Mouse (Mus musculus): ENCODE results near the gene Fras1. TPM values are rescaled to one million over a fixed set of nuclear protein-coding genes. Genes with fewer than 3 reads are reported as not detected.

Gene Fras1
- polyA plus RNA-seq, 1 experiment from 2014 or later = 4.2 TPM

- H3K27me3 ChIP-seq (ENCODE audit: control insufficient read depth, insufficient read depth, low read depth, low read length) = no peaks in the 10 kb centered on the region
- no peak overlapping the region for H3K4me3 ChIP-seq (ENCODE audit: low read depth, low read length)
- no peak for ATAC-seq
- H3K9ac ChIP-seq (ENCODE audit: low read depth, low read length) = no peak overlapping the region
- no peaks in the 10 kb centered on the region for H3K9me3 ChIP-seq (replicated peaks; ENCODE audit: control insufficient read depth, low read length, poor library complexity, severe bottlenecking)
- no peaks in the 10 kb centered on the region for H3K4me1 ChIP-seq (ENCODE audit: control insufficient read depth, insufficient read depth, low read length)
- H3K4me2 ChIP-seq (ENCODE audit: low read length) = no peak overlapping the region
- no peak overlapping the region for H3K27ac ChIP-seq (ENCODE audit: low read length)
- H3K36me3 ChIP-seq (ENCODE audit: control insufficient read depth, insufficient read depth, low read length) = no peaks in the 10 kb centered on the region
These were observed 6.5 kb upstream of the Fras1 start for GRCm38 (mm10) chr5:96367260-96367659.

- Histone ChIP-seq H3K27me3 (ENCODE audit: control insufficient read depth, insufficient read depth, low read depth, low read length) (no peaks in the 10 kb centered on the region), H3K4me1 (ENCODE audit: control insufficient read depth, insufficient read depth, low read length) (peaks cover 15% of the 10 kb centered on the region), H3K36me3 (ENCODE audit: control insufficient read depth, insufficient read depth, low read length) (no peaks in the 10 kb centered on the region), H3K4me3 (ENCODE audit: low read depth, low read length) (peak overlapping the region; percentile 68), H3K9ac (ENCODE audit: low read depth, low read length) (peak overlapping the region; percentile 67), H3K27ac (ENCODE audit: low read length) (peak overlapping the region; percentile 57; the same call in 1 of the 2 replicates), H3K4me2 (ENCODE audit: low read length) (peak overlapping the region; percentile 96), H3K9me3 (replicated peaks; ENCODE audit: control insufficient read depth, low read length, poor library complexity, severe bottlenecking) (no peaks in the 10 kb centered on the region)
- no peak; the same call in none of the 2 replicates for ATAC-seq
- 31% methylated on average over 6 of the region's 6 CpGs for WGBS
These were observed 649 bp upstream of the Fras1 start for GRCm38 (mm10) chr5:96373106-96373505.

GRCm38 (mm10) chr5:96373986-96374901 is 489 bp downstream of the Fras1 start:
- H3K9me3 ChIP-seq (replicated peaks; ENCODE audit: control insufficient read depth, low read length, poor library complexity, severe bottlenecking) = no peaks in the 10 kb centered on the region
- peak overlapping the region; percentile 68 for H3K4me3 ChIP-seq (ENCODE audit: low read depth, low read length)
- peaks cover 15% of the 10 kb centered on the region for H3K4me1 ChIP-seq (ENCODE audit: control insufficient read depth, insufficient read depth, low read length)
- peak; percentile 91 for ATAC-seq
- under 1% methylated on average over 73 of the region's 84 CpGs for WGBS
- H3K27ac ChIP-seq (ENCODE audit: low read length) = peak overlapping the region; percentile 60
- peak overlapping the region; percentile 67 for H3K9ac ChIP-seq (ENCODE audit: low read depth, low read length)
- no peaks in the 10 kb centered on the region for H3K36me3 ChIP-seq (ENCODE audit: control insufficient read depth, insufficient read depth, low read length)
- peak overlapping the region; percentile 96 for H3K4me2 ChIP-seq (ENCODE audit: low read length)
- H3K27me3 ChIP-seq (ENCODE audit: control insufficient read depth, insufficient read depth, low read depth, low read length) = no peaks in the 10 kb centered on the region

- Histone ChIP-seq H3K4me1 (ENCODE audit: control insufficient read depth, insufficient read depth, low read length) (peaks cover 15% of the 10 kb centered on the region), H3K27ac (ENCODE audit: low read length) (no peak overlapping the region), H3K27me3 (ENCODE audit: control insufficient read depth, insufficient read depth, low read depth, low read length) (no peaks in the 10 kb centered on the region), H3K4me3 (ENCODE audit: low read depth, low read length) (peak overlapping the region; percentile 68), H3K9ac (ENCODE audit: low read depth, low read length) (peak overlapping the region; percentile 22), H3K36me3 (ENCODE audit: control insufficient read depth, insufficient read depth, low read length) (no peaks in the 10 kb centered on the region), H3K4me2 (ENCODE audit: low read length) (peak overlapping the region; percentile 96), H3K9me3 (replicated peaks; ENCODE audit: control insufficient read depth, low read length, poor library complexity, severe bottlenecking) (no peaks in the 10 kb centered on the region)
- WGBS = 0% methylated on average over 7 of the region's 17 CpGs
- ATAC-seq = no peak
These were observed 1.7 kb downstream of the Fras1 start for GRCm38 (mm10) chr5:96375391-96375831.

GRCm38 (mm10) chr5:96376216-96376615 is 2.5 kb downstream of the Fras1 start:
- Histone ChIP-seq H3K27me3 (ENCODE audit: control insufficient read depth, insufficient read depth, low read depth, low read length) (no peaks in the 10 kb centered on the region), H3K4me1 (ENCODE audit: control insufficient read depth, insufficient read depth, low read length) (peaks cover 15% of the 10 kb centered on the region), H3K9ac (ENCODE audit: low read depth, low read length) (no peak overlapping the region), H3K4me3 (ENCODE audit: low read depth, low read length) (no peak overlapping the region), H3K9me3 (replicated peaks; ENCODE audit: control insufficient read depth, low read length, poor library complexity, severe bottlenecking) (no peaks in the 10 kb centered on the region), H3K4me2 (ENCODE audit: low read length) (peak overlapping the region; percentile 96; the same call in 1 of the 2 replicates), H3K27ac (ENCODE audit: low read length) (no peak overlapping the region), H3K36me3 (ENCODE audit: control insufficient read depth, insufficient read depth, low read length) (no peaks in the 10 kb centered on the region)
- ATAC-seq = no peak
- 58% methylated on average over 4 of the region's 4 CpGs for WGBS

- Histone ChIP-seq H3K9ac (ENCODE audit: low read depth, low read length) (no peak overlapping the region), H3K9me3 (replicated peaks; ENCODE audit: control insufficient read depth, low read length, poor library complexity, severe bottlenecking) (no peaks in the 10 kb centered on the region), H3K27ac (ENCODE audit: low read length) (no peak overlapping the region), H3K4me2 (ENCODE audit: low read length) (0 out of 2 replicates have a peak overlapping the region, but pooled peaks have one; percentile 5), H3K27me3 (ENCODE audit: control insufficient read depth, insufficient read depth, low read depth, low read length) (no peaks in the 10 kb centered on the region), H3K36me3 (ENCODE audit: control insufficient read depth, insufficient read depth, low read length) (no peaks in the 10 kb centered on the region), H3K4me1 (ENCODE audit: control insufficient read depth, insufficient read depth, low read length) (peaks cover 2% of the 10 kb centered on the region; the same call in 1 of the 2 replicates), H3K4me3 (ENCODE audit: low read depth, low read length) (no peak overlapping the region)
- WGBS = 28% methylated on average over 15 of the region's 15 CpGs
- peak; percentile 64 for ATAC-seq
These were observed 12.6 kb downstream of the Fras1 start for GRCm38 (mm10) chr5:96386138-96386933.

GRCm38 (mm10) chr5:96388306-96388705 is 14.6 kb downstream of the Fras1 start:
- Histone ChIP-seq H3K4me1 (ENCODE audit: control insufficient read depth, insufficient read depth, low read length) (peaks cover 2% of the 10 kb centered on the region; the same call in 1 of the 2 replicates), H3K4me2 (ENCODE audit: low read length) (no peak overlapping the region), H3K27me3 (ENCODE audit: control insufficient read depth, insufficient read depth, low read depth, low read length) (no peaks in the 10 kb centered on the region), H3K27ac (ENCODE audit: low read length) (no peak overlapping the region), H3K4me3 (ENCODE audit: low read depth, low read length) (no peak overlapping the region), H3K9me3 (replicated peaks; ENCODE audit: control insufficient read depth, low read length, poor library complexity, severe bottlenecking) (no peaks in the 10 kb centered on the region), H3K36me3 (ENCODE audit: control insufficient read depth, insufficient read depth, low read length) (no peaks in the 10 kb centered on the region), H3K9ac (ENCODE audit: low read depth, low read length) (no peak overlapping the region)
- 83% methylated on average over 8 of the region's 8 CpGs for WGBS
- no peak for ATAC-seq

- Histone ChIP-seq H3K4me3 (ENCODE audit: low read depth, low read length) (no peak overlapping the region), H3K27ac (ENCODE audit: low read length) (no peak overlapping the region), H3K9ac (ENCODE audit: low read depth, low read length) (no peak overlapping the region), H3K4me1 (ENCODE audit: control insufficient read depth, insufficient read depth, low read length) (peaks cover 2% of the 10 kb centered on the region; the same call in 1 of the 2 replicates), H3K9me3 (replicated peaks; ENCODE audit: control insufficient read depth, low read length, poor library complexity, severe bottlenecking) (no peaks in the 10 kb centered on the region), H3K36me3 (ENCODE audit: control insufficient read depth, insufficient read depth, low read length) (no peaks in the 10 kb centered on the region), H3K4me2 (ENCODE audit: low read length) (no peak overlapping the region), H3K27me3 (ENCODE audit: control insufficient read depth, insufficient read depth, low read depth, low read length) (no peaks in the 10 kb centered on the region)
- WGBS = 94% methylated on average over 11 of the region's 11 CpGs
- no peak for ATAC-seq
These were observed 16.3 kb downstream of the Fras1 start for GRCm38 (mm10) chr5:96389963-96390623.
